Mouse (Mus musculus) right cerebral cortex, postnatal 4 days (tissue): ENCODE data around the gene Hexa.
A peak's percentile ranks its signal among the peaks of the same experiment; 100 is the strongest.

Source experiments
- DNase-seq: peaks from one replicate; pipeline ENCODE4 v3.0.0-alpha.2; 2022

The Hexa gene

DNA sequence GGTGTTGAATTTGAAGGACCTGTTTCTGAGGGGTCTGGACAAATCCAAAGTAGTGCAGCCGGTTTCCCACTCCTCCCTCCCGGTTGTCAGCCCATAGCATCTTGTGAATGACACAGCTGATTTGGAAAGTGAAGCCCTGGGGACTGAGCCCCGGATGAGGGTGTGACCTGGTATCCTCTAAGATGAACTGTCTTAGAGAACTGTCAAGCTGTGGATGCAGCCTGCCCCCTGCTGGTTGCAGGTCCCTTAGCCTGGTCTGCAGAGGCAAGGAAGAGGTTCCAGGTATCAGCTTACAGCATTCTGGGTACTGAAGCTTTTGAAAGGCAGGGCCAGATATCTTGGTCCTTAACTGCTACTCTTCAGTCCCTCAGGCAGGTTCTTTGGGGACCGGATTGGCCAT lies 26.3 kb downstream of the Hexa start:
- DNase-seq, result peak; percentile 75

DNA sequence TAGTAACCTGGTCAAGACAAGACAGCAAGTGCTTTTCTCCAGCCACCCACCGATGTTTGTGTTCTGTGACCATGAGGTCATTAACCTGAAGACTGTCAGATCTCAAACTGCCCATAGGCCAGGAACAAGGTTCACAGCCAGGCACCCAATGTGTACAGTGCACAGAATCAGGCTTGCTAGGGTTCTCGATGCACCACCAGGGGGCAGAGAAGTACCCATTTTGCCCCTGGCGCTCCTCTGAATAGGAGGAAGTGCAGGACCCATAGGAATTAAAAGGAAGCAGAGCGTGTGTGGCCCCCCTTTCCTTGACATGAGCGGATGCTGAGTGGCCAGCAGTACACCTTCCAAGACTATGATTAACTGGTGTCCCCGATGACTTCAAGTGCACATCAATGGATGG lies 27.8 kb downstream of the Hexa start:
- peak; percentile 70 for DNase-seq

DNA sequence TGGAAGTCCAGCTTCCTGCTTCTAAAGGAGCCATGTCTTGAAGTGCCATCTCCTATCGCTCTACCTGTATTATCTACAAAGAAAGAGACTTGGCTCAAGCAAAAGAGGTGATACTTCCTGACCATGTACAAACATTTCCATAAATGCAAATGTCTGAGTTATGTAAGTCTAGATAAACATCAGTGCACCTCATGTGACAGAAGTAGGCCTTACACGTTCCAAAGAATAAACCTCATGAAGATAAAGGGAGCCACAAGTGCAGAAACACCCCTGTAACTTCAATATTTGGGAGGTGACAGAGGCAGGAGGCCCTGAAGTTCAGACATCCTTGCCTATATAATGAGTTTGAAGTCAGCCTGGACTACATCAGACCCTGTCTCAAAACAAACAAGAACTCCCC lies 32.5 kb downstream of the Hexa start:
- DNase-seq, result no peak

DNA sequence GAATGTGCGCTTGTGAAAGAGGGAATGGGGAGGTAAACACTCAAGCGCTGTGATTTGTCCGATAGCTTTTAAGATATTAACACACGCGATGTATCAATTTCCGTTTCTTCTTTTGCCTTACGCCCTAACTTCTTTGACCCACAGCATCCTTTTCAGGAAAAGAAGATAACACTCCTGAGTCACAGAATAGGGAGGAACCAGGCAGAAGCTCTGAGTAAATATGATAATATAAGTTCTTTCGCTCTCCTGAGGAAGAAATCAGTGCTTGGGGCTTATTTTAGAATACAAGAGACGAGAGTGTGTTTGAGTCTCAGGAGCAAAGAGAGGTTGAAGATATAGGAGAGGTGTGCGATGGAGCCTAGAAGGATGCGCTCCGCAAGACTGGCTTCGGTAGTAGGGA lies 38.1 kb downstream of the Hexa start:
- no peak for DNase-seq

DNA sequence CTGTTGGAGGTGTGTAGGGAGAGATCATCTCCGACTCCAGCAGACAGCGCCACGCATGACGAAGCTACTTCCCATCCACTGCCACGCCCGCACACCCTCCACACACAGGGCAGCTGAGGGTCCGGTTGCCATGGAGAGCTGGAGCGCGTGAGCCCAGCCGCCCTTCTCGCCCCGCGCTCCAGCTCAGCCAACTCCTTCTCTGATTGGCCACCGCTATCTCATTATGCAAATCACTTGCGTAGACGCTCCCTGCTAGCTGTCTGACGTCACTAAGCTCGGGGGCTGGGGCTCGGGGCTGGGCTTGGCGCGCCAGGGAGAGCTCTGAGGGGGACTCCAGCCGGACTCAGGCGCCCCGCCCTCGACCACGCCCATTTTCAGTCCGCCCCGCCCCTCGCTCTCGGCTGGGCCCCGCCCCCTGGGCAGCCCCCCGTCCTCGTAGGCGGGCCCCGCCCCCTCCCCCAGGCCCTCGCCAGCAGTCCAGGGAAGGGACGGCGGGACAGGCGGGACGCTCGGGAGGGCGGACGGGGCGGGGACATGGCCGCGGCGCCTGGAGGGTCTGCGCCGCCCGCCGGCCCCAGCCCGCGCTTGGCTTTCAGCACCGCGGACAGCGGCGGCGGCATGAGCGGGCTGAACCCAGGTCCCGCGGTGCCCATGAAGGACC lies 38.6 kb downstream of the Hexa start, which contains the start of gene Celf6:
Gene Celf6 (plus strand): TSS at position 74 of the 661 bp plus-strand sequence.
- peak; percentile 94 for DNase-seq

DNA sequence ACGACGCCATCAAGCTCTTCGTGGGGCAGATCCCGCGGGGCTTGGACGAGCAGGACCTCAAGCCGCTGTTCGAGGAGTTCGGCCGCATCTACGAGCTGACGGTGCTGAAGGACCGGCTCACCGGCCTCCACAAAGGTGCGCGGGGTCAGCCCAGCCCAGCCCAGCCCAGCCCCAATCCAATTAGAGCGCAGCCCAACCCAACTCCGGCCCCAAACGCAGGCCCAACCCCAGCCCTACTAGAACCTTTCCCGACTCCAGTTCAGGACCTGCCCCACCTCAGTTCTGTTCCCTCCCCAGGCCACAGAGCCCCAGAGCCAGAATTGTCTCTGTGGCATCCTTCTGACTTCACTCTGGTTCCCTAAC lies 39.1 kb downstream of the Hexa start:
- DNase-seq, result no peak

DNA sequence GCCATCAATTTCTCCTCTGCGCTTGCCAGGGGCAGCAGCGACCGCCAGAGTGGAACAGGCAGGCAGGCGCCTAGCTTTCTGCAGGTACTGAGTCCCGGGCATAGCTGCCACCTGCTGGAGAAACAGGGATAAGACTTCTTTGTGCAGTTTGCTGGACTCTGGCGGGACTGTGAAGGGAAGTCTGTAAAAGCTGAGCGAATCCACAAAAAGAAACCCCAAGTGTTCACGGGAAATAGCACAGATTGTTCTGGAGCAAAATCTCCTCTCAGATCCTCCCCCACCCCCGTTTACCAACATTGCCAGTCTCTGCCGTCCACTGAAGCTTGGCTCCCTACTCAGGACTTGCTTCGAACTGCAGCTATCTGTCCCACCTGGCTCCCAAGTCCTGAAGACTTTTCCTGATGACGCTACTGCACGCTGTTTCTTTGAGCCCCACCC lies 45.5 kb downstream of the Hexa start:
- peak; percentile 72 for DNase-seq

DNA sequence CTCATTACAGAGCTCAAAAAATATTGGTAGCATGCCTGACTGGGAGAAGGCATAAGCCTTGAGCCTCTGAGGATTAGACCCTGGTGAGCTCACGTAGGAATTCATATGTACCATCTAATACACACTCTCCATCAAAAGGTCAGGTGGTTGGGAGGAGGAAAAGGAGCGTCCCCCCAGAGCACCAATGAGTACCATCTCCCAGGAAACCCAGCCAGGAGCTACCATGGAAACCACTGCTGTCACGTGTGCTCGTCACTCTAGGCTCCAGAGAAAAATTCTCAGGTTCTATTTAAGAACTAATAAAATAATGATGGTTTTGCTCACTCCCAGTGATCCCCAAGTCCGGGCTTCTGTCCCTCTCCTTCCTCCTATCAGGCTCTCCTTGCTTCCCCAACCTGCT lies 48.9 kb downstream of the Hexa start:
- DNase-seq, result no peak

DNA sequence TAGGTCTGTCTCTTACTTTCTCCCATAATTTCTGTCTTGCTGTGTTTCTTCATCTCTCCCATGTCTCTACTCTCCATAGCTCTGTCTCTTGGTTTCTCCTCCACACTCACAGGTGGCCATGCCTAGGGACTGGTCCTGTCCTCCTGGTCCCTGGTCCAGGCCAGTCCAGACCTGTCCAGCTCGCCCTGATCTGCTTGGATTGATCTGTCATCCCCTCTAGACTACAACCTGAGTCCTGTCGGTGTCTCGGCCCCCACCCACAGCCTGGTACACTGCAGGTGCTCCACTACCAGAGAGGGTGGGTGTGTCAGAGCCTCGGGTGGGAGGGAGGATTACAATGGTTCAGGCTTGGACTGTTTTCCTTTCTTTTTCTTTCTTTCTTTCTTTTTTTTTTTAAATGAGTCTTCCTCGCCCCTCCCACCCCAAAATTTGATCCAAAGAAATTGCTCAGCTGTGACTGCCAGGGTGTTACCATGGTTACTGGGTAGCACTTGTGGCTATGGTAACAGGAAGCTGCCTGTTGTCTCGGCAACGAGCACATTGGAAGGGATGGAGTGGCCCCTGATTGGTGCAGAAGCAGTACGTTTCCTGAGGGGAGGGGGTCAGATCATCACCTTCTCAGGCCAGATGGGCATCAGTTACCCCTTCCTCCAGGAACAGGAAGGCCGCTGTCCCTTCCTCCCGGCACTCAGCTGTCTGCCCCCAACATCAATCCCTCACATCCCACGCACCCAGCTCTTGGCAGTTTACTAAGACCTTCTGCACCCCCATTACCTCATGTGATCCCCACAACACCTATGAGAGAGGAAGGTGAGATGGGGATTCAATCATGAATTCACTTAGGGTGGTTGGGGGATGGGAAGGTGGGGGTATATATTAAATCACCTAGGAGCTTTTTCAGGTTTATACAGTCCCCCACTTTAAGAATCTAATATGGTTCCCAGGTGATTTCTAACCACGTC lies 49.7 kb downstream of the Hexa start:
- peak; percentile 60 for DNase-seq

DNA sequence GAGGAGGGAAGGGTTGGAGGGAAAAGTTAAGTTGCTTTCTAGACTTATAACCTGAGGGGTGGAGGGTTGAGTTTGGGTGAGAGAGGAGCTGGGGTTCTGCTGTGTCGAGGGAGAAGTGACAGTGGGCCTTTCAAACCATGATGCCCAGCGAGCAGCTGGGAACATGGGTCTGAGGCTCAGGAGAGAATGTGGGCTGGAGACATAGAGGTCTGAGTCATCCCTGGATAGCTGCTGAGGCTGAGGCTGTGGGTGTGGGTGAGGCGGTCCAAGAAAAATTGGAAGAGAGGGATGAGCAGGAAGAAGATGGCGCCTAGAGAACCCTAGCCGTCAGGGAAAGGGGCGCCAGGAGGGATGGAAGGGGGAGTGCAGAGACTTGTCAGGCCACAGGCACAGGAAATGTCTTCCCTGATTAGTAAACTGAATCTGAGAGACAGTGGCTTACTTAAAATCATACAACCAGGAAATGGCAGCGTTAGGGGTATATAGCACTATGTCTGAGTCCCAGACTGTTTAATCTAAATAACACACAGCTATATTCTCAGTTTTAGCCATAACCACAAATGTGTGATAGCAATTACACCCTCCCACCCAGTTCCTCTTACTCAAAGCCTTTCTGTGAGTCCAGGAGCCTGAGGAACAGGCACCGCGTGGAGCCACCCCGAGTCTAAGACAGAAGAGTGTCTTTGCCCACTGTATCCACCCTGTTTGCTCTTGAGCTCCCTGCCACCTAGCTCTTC lies 50.5 kb downstream of the Hexa start:
- DNase-seq, result no peak

DNA sequence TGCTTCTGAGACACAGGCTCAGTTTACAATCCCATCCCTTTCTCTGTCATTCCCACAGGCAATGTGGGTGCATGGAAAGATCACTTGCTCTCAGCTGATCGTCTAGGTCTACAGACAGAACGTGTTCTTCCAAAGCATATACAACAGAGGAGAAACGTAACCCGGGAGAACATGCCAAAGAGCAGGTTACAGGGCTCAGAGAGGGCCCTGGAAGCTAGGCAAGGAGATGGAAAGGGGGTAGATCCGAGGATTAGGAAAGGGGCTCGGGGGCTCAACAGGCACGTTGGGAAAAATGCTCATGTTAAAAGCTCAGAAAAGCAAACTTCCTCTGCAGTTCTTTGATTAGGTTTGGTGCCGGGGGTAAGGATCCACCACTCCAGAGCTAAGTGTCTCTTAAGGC lies 62.3 kb downstream of the Hexa start:
- DNase-seq, result no peak

DNA sequence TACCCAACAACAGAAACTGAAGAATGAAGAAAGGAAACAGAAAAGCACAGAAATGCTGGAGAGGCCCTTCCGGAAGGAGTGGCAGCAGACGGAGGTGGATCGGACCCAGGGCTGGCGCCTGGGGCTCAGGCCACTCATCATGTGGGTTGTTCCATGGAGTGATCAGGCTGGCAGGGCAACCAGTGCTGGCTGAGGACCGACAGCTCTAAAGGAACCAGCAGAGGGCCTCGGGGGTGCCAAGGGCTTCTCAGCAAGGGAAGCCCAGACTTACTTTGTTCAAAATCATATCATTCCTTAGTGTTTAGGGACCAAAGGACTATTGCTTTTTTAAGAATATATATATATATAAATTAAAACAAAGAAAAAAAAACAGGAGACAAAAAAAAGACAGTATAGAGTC lies 66.6 kb downstream of the Hexa start:
- no peak for DNase-seq

DNA sequence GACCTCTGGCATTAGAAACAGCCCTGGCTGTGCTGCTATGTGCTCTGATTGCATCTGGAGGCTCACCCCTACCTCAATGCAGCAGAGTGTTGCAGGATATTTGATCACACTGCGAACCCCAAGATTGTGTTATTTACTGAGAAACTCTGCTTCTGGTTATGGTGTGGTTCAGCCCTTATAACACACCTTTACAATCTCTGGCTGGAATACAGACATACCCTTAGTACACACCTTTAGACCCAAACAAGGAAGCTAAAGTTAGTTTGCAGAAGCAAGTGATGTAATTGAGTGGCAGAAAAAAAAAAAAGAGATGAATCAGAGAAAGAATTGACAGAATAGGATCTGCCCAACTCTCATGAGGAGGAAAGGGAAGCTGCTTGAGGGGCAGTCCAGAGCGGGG lies 71.6 kb downstream of the Hexa start:
- DNase-seq, result no peak
